Mouse (Mus musculus) CH12.LX (cell line): Measurements from ENCODE around the gene 2610318N02Rik. TPM values are rescaled to one million over a fixed set of nuclear protein-coding genes. Genes with fewer than 3 reads are reported as not detected.

Experiments used
- DNase-seq: peaks from one replicate; pipeline ENCODE4 v3.0.0-alpha.2; 2013; ENCODE audit errors: extremely low read depth
- H3K27ac ChIP-seq: 2 replicates; pipeline ENCODE4 v1.5.1; 2012; ENCODE audit warnings: low read depth, mild to moderate bottlenecking, control low read depth, moderate library complexity; ENCODE audit not compliant: insufficient read depth
- H3K27me3 ChIP-seq: replicated peaks from 2 replicates; pipeline ENCODE3; 2012; ENCODE audit warnings: inconsistent platforms
- H3K36me3 ChIP-seq, 2 experiments: replicated peaks in 1 of 2; 2 replicates each; pipeline versions ENCODE3 to v1.6.1; 2012; ENCODE audit warnings: inconsistent platforms in 1 of 2, low read length in 1 of 2, mild to moderate bottlenecking in 1 of 2, mixed read lengths in 1 of 2, moderate library complexity in 1 of 2; ENCODE audit not compliant: control insufficient read depth in 1 of 2, insufficient read depth in 1 of 2
- H3K4me1 ChIP-seq, 2 experiments: 2 replicates each; pipeline ENCODE4 v1.6.1; 2012; ENCODE audit warnings: inconsistent platforms in 1 of 2, moderate library complexity in 1 of 2; ENCODE audit not compliant: insufficient read depth in 2 of 2, control insufficient read depth in 1 of 2
- H3K4me2 ChIP-seq: 2 replicates; pipeline ENCODE4 v1.6.1; 2012; ENCODE audit warnings: low read depth, mild to moderate bottlenecking, control low read depth; ENCODE audit not compliant: poor library complexity, insufficient read depth, severe bottlenecking
- H3K4me3 ChIP-seq, 3 experiments: fragments of 150-350 bp in 1 of 3; sonication (generic) in 1 of 3; replicated peaks in 1 of 3; 2 replicates each; pipeline versions ENCODE3 to v1.5.1; 2011 to 2012; ENCODE audit warnings: low read depth in 2 of 3, low read length in 2 of 3, mild to moderate bottlenecking in 2 of 3, moderate library complexity in 2 of 3, control low read depth in 1 of 3, improper control_type of control experiment in 1 of 3, inconsistent platforms in 1 of 3, mixed read lengths in 1 of 3; ENCODE audit not compliant: poor library complexity in 1 of 3
- H3K79me2 ChIP-seq: replicated peaks from 2 replicates; pipeline ENCODE4 v1.6.1; 2012; ENCODE audit warnings: mild to moderate bottlenecking, moderate library complexity; ENCODE audit not compliant: control insufficient read depth, poor library complexity, insufficient read depth, severe bottlenecking; ENCODE audit errors: extremely low read depth
- H3K9ac ChIP-seq: 2 replicates; pipeline ENCODE4 v1.6.1; 2012; ENCODE audit warnings: low read depth, mild to moderate bottlenecking, control low read depth, moderate library complexity; ENCODE audit not compliant: insufficient read depth
- H3K9me3 ChIP-seq: replicated peaks from 2 replicates; pipeline ENCODE3; 2012; ENCODE audit warnings: low read length, inconsistent platforms, mixed read lengths
- BHLHE40 ChIP-seq: IDR thresholded peaks from 2 replicates; pipeline ENCODE4 v1.6.1; 2011; ENCODE audit warnings: mild to moderate bottlenecking, low read depth, low read length, improper control_type of control experiment
- CHD1 ChIP-seq: IDR thresholded peaks from 2 replicates; pipeline ENCODE4 v1.6.1; 2012; ENCODE audit warnings: low read depth, low read length, improper control_type of control experiment, inconsistent platforms
- CHD2 ChIP-seq: IDR thresholded peaks from 2 replicates; pipeline ENCODE4 v1.6.1; 2011; ENCODE audit warnings: low read length, improper control_type of control experiment
- CTCF ChIP-seq, 2 experiments: IDR thresholded peaks in 1 of 2; conservative IDR thresholded peaks in 1 of 2; 2 replicates each; pipeline ENCODE4 v1.5.1; 2011 to 2012; ENCODE audit warnings: low read depth in 2 of 2, low read length in 2 of 2, improper control_type of control experiment in 1 of 2, inconsistent platforms in 1 of 2, mild to moderate bottlenecking in 1 of 2, moderate library complexity in 1 of 2
- E2F4 ChIP-seq: IDR thresholded peaks from 2 replicates; pipeline ENCODE4 v1.6.1; 2011; ENCODE audit warnings: low read depth, low read length, improper control_type of control experiment; ENCODE audit not compliant: insufficient replicate concordance
- EP300 ChIP-seq: IDR thresholded peaks from 2 replicates; pipeline ENCODE4 v1.6.1; 2011; ENCODE audit warnings: low read length, improper control_type of control experiment
- ETS1 ChIP-seq: conservative IDR thresholded peaks from 2 replicates; pipeline ENCODE4 v1.6.1; 2012; ENCODE audit warnings: low read depth, mild to moderate bottlenecking, inconsistent platforms, low read length, improper control_type of control experiment, moderate library complexity
- GABPA ChIP-seq: IDR thresholded peaks from 2 replicates; pipeline ENCODE4 v1.6.1; 2012; ENCODE audit warnings: low read depth, low read length, improper control_type of control experiment, inconsistent platforms; ENCODE audit not compliant: insufficient replicate concordance
- IRF4 ChIP-seq: IDR thresholded peaks from 2 replicates; pipeline ENCODE4 v1.6.1; 2014; ENCODE audit warnings: low read depth, mild to moderate bottlenecking, inconsistent platforms, low read length, improper control_type of control experiment
- JUN ChIP-seq: IDR thresholded peaks from 2 replicates; pipeline ENCODE4 v1.6.1; 2011; ENCODE audit warnings: low read depth, mild to moderate bottlenecking, low read length, improper control_type of control experiment, moderate library complexity; ENCODE audit not compliant: insufficient read depth
- JUND ChIP-seq: conservative IDR thresholded peaks from 2 replicates; pipeline ENCODE4 v1.6.1; 2011; ENCODE audit warnings: low read depth, low read length, improper control_type of control experiment
- KAT2A ChIP-seq: IDR thresholded peaks from 2 replicates; pipeline ENCODE4 v1.6.1; 2012; ENCODE audit warnings: low read length, improper control_type of control experiment, inconsistent platforms; ENCODE audit not compliant: insufficient replicate concordance
- MAFK ChIP-seq: IDR thresholded peaks from 2 replicates; pipeline ENCODE4 v1.6.1; 2011; ENCODE audit warnings: low read length, improper control_type of control experiment; ENCODE audit not compliant: insufficient replicate concordance
- MAX ChIP-seq: IDR thresholded peaks from 2 replicates; pipeline ENCODE4 v1.6.1; 2011; ENCODE audit warnings: low read length, improper control_type of control experiment
- MAZ ChIP-seq: IDR thresholded peaks from 2 replicates; pipeline ENCODE4 v1.6.1; 2012; ENCODE audit warnings: low read depth, mild to moderate bottlenecking, inconsistent platforms, low read length, improper control_type of control experiment, moderate library complexity
- MEF2A ChIP-seq: IDR thresholded peaks from 2 replicates; pipeline ENCODE4 v1.6.1; 2014; ENCODE audit warnings: low read depth, mild to moderate bottlenecking, inconsistent platforms, low read length, improper control_type of control experiment, borderline replicate concordance
- MXI1 ChIP-seq: IDR thresholded peaks from 2 replicates; pipeline ENCODE4 v1.6.1; 2011; ENCODE audit warnings: mild to moderate bottlenecking, low read depth, low read length, improper control_type of control experiment
- MYC ChIP-seq: IDR thresholded peaks from 2 replicates; pipeline ENCODE4 v1.6.1; 2011; ENCODE audit warnings: low read depth, mild to moderate bottlenecking, improper control_type of control experiment, low read length
- NRF1 ChIP-seq: IDR thresholded peaks from 2 replicates; pipeline ENCODE4 v1.6.1; 2014; ENCODE audit warnings: low read depth, mild to moderate bottlenecking, inconsistent platforms, low read length, improper control_type of control experiment, moderate library complexity
- PAX5 ChIP-seq: IDR thresholded peaks from 2 replicates; pipeline ENCODE4 v1.6.1; 2012; ENCODE audit warnings: low read length, inconsistent platforms, mixed read lengths
- POLR2A ChIP-seq: IDR thresholded peaks from 2 replicates; pipeline ENCODE4 v1.6.1; 2011; ENCODE audit warnings: low read depth, mild to moderate bottlenecking, improper control_type of control experiment, low read length
- POLR2AphosphoS2 ChIP-seq: IDR thresholded peaks from 2 replicates; pipeline ENCODE4 v1.6.1; 2011; ENCODE audit warnings: low read depth, low read length, improper control_type of control experiment
- RAD21 ChIP-seq: IDR thresholded peaks from 2 replicates; pipeline ENCODE4 v1.6.1; 2011; ENCODE audit warnings: low read depth, mild to moderate bottlenecking, low read length, improper control_type of control experiment, moderate library complexity
- SIN3A ChIP-seq: IDR thresholded peaks from 2 replicates; pipeline ENCODE4 v1.6.1; 2012; ENCODE audit warnings: low read length, improper control_type of control experiment, inconsistent platforms
- SMC3 ChIP-seq: IDR thresholded peaks from 2 replicates; pipeline ENCODE4 v1.6.1; 2011; ENCODE audit warnings: low read depth, low read length, improper control_type of control experiment
- TCF12 ChIP-seq: IDR thresholded peaks from 2 replicates; pipeline ENCODE4 v1.6.1; 2014; ENCODE audit warnings: low read depth, mild to moderate bottlenecking, inconsistent platforms, low read length, improper control_type of control experiment
- UBTF ChIP-seq: IDR thresholded peaks from 2 replicates; pipeline ENCODE4 v1.6.1; 2012; ENCODE audit warnings: low read depth, mild to moderate bottlenecking, inconsistent platforms, low read length, improper control_type of control experiment, moderate library complexity
- USF1 ChIP-seq: IDR thresholded peaks from 2 replicates; pipeline ENCODE4 v1.6.1; 2014; ENCODE audit warnings: low read depth, mild to moderate bottlenecking, inconsistent platforms, low read length, improper control_type of control experiment
- ZC3H11A ChIP-seq: IDR thresholded peaks from 2 replicates; pipeline ENCODE4 v1.6.1; 2012; ENCODE audit warnings: low read depth, mild to moderate bottlenecking, inconsistent platforms, low read length, improper control_type of control experiment
- ZKSCAN1 ChIP-seq: IDR thresholded peaks from 2 replicates; pipeline ENCODE4 v1.6.1; 2012; ENCODE audit warnings: low read depth, inconsistent platforms, low read length, improper control_type of control experiment, borderline replicate concordance
- ZMIZ1 ChIP-seq: IDR thresholded peaks from 2 replicates; pipeline ENCODE4 v1.6.1; 2012; ENCODE audit warnings: low read depth, mild to moderate bottlenecking, inconsistent platforms, low read length, improper control_type of control experiment
- dilution Hi-C: fragments of 300-500 bp; cut with MboI; formaldehyde crosslinking; loops from 2 replicates; pipeline ENCODE4 v1.14.3; 2020; ENCODE audit warnings: low sequenced_read_pairs; ENCODE audit not compliant: extremely low pct_unique_long_range_greater_than_20kb, extremely low pct_ligation_motif_present
- in situ Hi-C: fragments of 300-500 bp; cut with MboI; formaldehyde crosslinking; loops from 3 replicates; pipeline ENCODE4 v1.14.3; 2019; ENCODE audit warnings: low sequenced_read_pairs, low pct_ligation_motif_present, low pct_unique_long_range_greater_than_20kb, mixed read lengths
- polyA plus RNA-seq: library from polyadenylated mRNA; unstranded; fragments of >175 nt; gene quantifications from 2 replicates; pipeline ENCODE4 v1.2.1, GENCODE M21; 2012; ENCODE audit warnings: low read depth; ENCODE audit not compliant: insufficient read length
- total RNA-seq, 2 experiments: library from RNA; depleted of rRNA; stranded (reverse); fragments of 300-350 nt in 1 of 2; fragments of >200 nt in 1 of 2; gene quantifications; 2 replicates each; pipeline ENCODE4 v1.2.3; 2012 to 2014

Gene 2610318N02Rik
- total and polyA plus RNA-seq, 3 experiments = 21.0 to 78.4 (median 33.3) TPM

GRCm38 (mm10) chr16:17150520-17151258 is 25.7 kb upstream of the 2610318N02Rik start:
- no peak for DNase-seq
- TF ChIP-seq ZKSCAN1 (no peak), IRF4 (no peak), POLR2AphosphoS2 (peak; percentile 74), ZMIZ1 (peak; percentile 1; the same call in 1 of the 2 replicates), SIN3A (no peak), BHLHE40 (no peak), MYC (no peak), USF1 (no peak), POLR2A (peak; percentile 35; the same call in 1 of the 2 replicates), MAFK (no peak), MXI1 (no peak), ETS1 (no peak)
- Histone ChIP-seq H3K79me2 (peaks cover 4% of the 10 kb centered on the region), H3K9ac (no peak overlapping the region), H3K27ac (peak overlapping the region; percentile 2; the same call in 1 of the 2 replicates), H3K4me3 (no peak overlapping the region), H3K36me3 (peaks cover 44 to 58% of the 10 kb centered on the region in 2 experiments), H3K9me3 (no peaks in the 10 kb centered on the region), H3K4me2 (no peak overlapping the region), H3K27me3 (no peaks in the 10 kb centered on the region), H3K4me1 (peaks cover 7 to 24% of the 10 kb centered on the region in 2 experiments)
- in situ Hi-C loops (no loop called here), dilution Hi-C loops (no loop called here)

GRCm38 (mm10) chr16:17148084-17148483 is 23.1 kb upstream of the 2610318N02Rik start:
- dilution Hi-C loops (no loop called here), in situ Hi-C loops (no loop called here)
- H3K9me3 ChIP-seq = no peaks in the 10 kb centered on the region
- peak; percentile 87 for DNase-seq
- H3K4me1 ChIP-seq = peaks cover 7 to 40% of the 10 kb centered on the region in 2 experiments
- H3K4me2 ChIP-seq = peak overlapping the region; percentile 91
- H3K27me3 ChIP-seq = no peaks in the 10 kb centered on the region
- H3K4me3 ChIP-seq = peak overlapping the region; percentile 73 to 83 (median 80)
- no peak overlapping the region for H3K27ac ChIP-seq
- H3K9ac ChIP-seq = peak overlapping the region; percentile 64
- H3K36me3 ChIP-seq = peaks cover 22 to 54% of the 10 kb centered on the region in 2 experiments
- peaks cover 4% of the 10 kb centered on the region; the same call in 1 of the 2 replicates for H3K79me2 ChIP-seq
- no peak; the same call in 1 of the 2 replicates for TF ChIP-seq TCF12
- TF ChIP-seq MAX = no peak; the same call in 1 of the 2 replicates
- TF ChIP-seq MEF2A = no peak
- TF ChIP-seq MYC = peak; percentile 27; the same call in 1 of the 2 replicates
- no peak for TF ChIP-seq ETS1
- no peak for TF ChIP-seq MXI1
- no peak for TF ChIP-seq ZC3H11A
- peak in 1 of 2 experiments; percentile 70; a peak in 2 of 4 replicates for TF ChIP-seq CTCF (conservative IDR thresholded peaks at IDR 0.05 in 1 of 2, IDR thresholded peaks at IDR 0.05 in 1 of 2; ENCODE audit: low read depth in 2 of 2, low read length in 2 of 2)
- TF ChIP-seq CHD1 = 0 out of 2 replicates have a peak, but pooled peaks have one; percentile 33
- TF ChIP-seq CHD2 = no peak
- no peak for TF ChIP-seq ZMIZ1
- TF ChIP-seq GABPA = no peak
- TF ChIP-seq E2F4 = no peak
- peak; percentile 40 for TF ChIP-seq SMC3
- TF ChIP-seq MAZ = no peak
- TF ChIP-seq PAX5 = no peak
- TF ChIP-seq NRF1 = no peak
- TF ChIP-seq JUN = no peak
- peak; percentile 80 for TF ChIP-seq BHLHE40
- TF ChIP-seq RAD21 = no peak; the same call in none of the 2 replicates
- TF ChIP-seq KAT2A = no peak
- no peak for TF ChIP-seq EP300
- no peak for TF ChIP-seq MAFK
- no peak for TF ChIP-seq JUND
- no peak; the same call in 1 of the 2 replicates for TF ChIP-seq SIN3A
- peak; percentile 64; the same call in 1 of the 2 replicates for TF ChIP-seq UBTF
